Mouse (Mus musculus) monocyte, adult 2 months (primary cell): Measurements from ENCODE around the gene Cpsf2.

ENCODE experiments used
- DNase-seq, 2 experiments: peaks; one replicate each; pipeline ENCODE4 v3.0.0; 2022; ENCODE audit warnings: low spot score in 2 of 2, low read depth in 1 of 2

Gene Cpsf2

DNA sequence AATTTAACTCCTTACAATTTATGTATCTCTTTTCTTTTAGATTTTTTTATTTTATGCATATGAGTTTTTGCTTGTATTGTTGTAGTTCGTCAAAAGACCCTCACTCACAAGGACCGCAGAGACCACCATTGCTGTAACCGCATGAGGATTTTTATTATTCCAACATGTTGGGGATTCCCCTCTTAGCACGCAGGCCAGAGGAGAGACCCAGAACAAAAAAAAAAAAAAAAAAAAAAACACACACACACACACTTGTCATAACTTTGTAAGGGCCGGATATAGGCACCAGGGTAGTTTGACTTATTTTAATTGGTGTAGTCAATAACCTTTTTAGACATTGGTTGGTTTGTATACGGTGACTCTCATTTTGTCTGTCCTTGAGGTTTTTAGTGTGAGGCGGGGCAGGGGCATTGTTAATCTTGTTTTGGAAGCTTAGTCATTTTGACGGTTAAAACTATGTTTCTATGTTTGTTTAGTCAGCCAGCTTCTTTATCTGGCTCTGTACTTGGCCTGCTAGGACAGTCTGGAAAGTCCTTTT lies 3.5 kb downstream of the Cpsf2 start:
- DNase-seq = no peak

DNA sequence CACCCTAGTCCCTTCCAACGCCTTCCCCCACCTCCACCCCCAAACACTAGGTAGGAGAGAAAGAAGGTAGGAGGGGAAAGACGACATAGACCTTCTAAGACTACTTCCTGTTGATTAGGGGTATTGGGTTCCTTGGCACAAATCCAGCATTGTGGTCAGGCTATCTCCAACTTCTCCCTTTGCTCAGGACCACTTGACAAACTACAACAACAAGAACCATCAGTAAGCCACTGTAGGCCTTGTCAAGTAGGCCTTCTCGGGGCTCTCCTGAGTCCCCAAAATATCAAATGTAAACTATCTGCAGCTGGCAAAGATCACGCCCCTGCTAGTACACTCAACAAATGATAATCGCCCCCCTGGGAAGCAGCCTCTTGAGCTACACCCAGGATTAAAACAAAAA lies 4.5 kb downstream of the Cpsf2 start:
- DNase-seq = no peak

DNA sequence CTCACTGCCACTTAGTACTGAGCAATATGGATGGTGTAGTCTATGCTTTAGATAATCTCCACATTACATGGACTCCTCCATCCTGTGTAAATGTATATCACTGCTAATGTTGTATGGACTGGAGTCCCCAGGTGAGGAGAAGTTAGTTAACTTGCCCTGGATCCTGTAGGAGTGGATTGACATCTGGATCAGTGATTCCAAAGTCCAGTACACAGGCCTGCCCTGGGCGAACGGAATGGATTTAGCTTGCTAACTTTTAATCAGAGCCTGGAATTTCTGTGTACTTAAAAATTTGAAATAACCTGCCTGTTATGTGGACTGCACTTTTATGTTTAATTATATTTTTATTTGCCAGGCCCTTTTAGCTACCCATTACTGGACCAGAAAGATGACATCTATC lies 5.8 kb downstream of the Cpsf2 start:
- no peak for DNase-seq

DNA sequence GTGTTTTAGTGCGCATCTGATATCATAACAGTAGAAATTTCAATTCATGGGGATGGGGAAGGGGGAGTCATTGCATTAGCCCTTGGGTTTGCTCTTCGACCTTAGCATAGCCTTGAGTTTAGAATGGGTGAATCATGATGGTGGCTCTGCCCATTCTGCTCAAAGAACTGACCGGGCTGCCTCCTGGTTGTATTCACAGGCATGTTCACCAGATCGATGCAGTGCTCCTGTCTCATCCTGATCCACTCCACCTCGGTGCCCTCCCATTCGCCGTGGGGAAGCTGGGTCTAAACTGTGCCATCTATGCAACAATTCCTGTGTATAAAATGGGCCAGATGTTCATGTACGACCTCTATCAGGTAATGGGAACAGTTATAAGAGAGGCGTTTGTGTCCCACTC lies 7.2 kb downstream of the Cpsf2 start:
- DNase-seq = no peak

DNA sequence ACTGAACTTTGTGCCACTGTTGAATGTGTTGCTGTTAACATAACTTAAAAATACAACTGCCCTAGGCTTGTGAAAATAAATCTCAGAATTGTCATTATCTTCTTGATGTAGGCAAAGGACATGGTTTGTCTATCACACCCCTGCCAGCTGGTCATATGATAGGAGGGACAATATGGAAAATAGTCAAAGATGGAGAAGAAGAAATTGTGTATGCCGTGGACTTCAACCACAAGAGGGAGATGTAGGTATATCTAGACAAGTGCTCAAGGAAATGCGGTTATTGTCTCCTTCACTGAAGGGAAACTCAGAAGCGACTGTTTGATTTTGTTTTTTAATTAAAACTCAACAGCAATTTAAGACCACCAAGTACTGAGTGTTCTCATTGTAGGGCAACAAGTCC lies 9.3 kb downstream of the Cpsf2 start:
- no peak for DNase-seq

DNA sequence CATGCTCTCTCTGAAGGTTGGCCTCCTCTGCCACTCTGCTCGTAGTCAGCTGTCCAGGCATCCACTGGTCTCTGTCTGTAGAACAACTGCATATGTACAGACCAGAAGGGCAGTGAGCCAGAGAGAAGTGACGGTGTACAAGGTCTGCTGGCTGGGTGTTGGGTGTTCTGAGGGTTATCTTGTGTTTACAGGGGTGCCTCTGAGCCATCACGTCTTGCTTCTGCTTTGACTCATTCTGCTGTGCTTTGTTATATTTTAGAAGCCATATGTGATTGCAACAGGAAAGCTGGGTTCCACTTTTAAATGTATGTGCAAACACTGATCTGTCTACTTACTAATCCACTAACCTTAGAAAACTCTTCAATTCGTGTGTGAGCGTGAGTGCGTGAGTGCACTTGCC lies 11.9 kb downstream of the Cpsf2 start:
- no peak for DNase-seq

DNA sequence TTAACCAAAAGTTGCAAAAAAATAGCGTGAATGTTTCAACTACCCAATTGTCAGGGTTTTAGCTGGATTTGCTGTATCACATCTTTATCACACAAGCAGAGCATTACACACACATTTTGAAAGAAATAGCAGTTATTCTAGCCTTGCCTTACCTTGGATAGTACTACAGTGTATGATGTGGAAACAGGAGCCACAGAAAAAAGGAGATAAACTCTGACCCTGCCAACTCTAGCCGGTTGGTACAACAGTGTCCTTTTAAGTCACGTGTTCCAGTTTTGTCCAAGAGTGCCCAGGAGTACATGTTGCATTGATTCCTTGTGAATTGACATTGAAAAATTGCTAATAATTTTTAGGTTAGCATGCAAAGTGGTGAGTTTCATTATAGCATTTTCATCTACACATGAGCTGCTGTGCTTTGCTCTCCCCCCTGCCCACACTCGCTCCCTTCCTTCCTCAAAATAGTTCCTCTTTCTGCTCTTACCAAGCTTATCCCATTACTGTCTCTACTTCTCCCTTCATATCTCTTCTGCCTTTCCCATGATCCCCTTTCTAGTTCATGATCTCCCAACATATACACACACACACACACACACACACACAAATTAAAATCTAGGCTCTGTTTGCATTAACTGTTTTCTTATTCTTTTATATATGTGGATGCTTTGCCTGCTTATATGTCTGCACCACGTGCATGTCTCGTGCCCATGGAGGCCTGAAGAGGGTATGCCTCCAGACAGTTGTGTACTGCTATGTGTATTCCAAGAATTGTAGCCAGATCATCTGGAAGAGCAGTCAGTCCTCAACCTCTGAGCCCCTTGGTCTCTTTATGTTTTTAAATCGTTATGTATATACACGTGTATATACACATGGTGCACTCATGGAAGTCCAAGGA lies 19.0 kb downstream of the Cpsf2 start:
- no peak for DNase-seq

DNA sequence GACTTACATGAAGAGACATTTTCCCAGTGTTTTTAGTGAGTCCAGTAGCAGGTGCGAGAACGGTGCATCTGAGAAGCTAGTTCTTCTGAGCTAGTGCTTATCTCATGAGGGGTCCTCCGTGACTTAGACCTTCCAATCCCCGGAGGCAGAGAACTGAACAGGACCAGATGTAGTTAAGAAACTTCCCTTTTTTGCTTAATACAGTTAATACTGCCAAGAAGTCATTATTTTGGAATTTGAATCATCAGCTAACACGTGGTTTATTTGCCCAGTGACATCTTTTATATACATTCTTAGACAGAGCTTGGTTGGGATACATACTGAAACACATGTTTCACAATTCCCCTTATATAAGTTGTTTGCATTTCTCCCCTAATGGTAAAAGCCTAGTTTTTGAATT lies 23.1 kb downstream of the Cpsf2 start:
- no peak for DNase-seq

DNA sequence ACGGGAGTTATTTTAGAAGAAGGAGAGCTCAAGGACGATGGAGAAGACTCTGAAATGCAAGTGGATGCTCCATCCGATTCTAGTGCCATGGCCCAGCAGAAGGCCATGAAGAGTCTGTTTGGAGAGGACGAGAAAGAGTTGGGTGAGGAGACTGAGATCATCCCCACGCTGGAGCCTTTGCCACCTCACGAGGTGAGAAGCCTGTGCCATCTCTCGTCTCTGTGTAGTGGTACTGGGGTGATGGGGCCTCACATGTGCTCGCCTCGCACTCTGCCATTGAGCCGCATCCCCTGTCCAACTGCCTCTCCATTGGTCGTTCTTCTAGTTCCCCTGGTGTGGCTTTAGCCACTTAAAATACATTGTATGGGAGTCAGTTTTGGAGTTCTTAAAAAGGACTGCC lies 25.0 kb downstream of the Cpsf2 start:
- DNase-seq = no peak

DNA sequence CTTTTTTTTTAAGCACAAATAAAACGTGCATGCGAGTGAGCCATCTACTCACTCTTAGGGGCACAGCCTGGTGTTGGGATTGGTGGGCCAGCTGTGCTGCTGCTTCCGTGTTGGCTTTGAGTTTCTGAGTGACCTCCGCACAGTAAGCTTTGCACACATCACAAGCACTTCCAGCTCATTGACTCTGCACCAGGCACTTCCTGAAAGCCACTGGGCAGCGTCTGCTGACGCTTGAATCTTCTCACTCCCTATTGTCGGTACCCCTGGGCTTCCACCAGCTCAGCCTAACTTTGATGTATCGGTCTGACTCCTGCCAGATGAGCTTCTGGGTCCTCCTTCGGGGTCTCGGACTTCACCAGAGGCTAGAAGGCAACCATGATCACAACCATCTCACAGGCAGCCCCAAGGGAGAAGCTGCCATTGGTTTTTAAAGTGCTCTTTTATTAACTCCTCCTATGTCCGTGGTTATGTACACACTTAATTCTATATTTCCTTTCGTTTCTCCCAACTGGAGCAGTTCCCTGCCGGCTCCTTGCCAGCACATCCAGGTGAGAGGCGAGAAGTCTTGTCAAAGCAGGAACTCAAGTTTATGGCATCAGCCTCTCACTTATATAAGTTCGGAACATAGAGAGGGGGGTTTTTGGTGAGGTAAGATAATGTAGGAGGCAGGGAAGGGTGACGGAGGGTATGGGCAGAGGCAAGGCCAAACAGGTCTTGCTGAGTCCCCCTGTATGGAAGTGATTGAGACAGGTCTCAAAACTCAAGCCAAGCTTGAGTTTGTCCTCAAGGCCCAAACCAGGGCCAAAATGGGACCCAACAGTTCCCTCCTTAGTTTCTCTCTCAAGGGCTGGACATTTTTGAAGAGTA lies 32.6 kb downstream of the Cpsf2 start:
- no peak for DNase-seq

DNA sequence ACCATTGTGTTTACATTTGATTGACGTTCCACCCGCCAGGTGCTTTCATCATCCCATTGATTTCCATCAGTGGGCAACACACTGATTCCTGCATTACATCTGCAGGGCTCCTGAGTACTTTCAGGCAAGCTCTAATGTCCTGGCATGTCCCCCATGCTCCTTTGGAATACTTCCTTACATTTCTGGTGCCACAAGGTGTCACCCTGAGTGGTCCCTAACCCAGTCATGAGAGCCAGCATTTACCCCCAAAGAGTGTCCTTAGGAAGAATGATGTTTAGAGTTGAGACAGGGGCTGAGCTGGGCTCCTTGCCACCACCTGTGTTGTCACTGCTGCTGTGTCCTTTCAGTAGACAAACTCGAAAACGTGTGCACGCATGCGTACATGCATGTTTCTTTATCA lies 33.8 kb downstream of the Cpsf2 start:
- no peak for DNase-seq

DNA sequence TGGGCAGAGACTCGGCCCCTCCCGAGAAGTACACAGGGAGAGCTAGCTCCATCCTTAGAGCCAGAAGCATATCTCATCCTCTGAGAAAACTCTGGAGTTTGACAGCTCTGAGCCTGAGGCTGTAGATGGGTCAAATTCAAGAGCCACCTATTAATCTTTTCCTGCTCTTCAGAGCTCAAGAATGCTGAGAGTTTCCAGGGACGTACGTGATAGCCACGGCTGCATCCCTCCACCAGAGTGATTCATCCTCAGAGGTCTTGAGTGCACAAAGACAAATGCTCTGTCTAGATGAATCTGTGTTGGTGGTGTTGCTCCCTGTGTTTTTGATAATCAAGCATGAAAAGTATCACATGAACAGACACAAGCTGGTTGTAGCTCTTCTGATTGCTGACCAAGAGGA lies 38.6 kb downstream of the Cpsf2 start:
- DNase-seq = no peak

DNA sequence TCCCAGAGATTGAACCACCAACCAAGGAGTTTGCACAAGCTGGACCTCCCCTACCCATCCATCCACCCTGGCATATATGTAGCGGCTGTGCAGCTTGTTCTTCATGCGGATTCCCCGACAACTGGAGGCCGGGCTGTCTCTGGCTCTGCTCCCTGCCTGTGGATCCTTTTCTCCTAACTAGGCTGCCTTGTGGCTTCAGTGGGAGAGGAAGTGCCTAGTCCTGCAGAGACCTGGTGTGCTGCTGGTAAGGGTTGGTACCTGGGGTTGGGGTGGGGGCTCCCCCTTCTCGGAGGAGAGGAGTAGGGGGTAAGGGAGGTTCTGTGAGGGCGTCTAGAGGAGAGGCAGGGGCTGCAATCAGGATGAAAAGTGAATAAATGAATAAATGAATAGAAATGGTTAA lies 39.3 kb downstream of the Cpsf2 start:
- no peak for DNase-seq

DNA sequence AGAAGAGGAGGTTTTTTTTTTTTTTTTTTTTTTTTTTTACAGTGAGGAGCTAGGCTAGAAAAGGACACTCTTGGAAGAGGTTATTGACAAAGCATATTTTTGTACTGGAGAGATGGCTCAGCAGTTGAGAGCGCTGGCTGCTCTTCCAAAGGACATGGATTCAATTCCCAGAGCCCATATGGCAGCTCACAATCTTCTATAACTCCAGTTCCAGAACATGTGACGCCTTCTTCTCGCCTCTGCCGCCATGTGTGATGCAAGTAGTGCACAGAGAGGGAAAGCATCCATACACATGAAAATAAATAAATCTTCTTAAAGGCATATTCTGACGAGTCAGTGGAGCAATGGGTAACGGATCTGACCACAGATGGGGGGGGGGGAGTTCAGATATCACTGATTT lies 46.1 kb downstream of the Cpsf2 start:
- no peak for DNase-seq

DNA sequence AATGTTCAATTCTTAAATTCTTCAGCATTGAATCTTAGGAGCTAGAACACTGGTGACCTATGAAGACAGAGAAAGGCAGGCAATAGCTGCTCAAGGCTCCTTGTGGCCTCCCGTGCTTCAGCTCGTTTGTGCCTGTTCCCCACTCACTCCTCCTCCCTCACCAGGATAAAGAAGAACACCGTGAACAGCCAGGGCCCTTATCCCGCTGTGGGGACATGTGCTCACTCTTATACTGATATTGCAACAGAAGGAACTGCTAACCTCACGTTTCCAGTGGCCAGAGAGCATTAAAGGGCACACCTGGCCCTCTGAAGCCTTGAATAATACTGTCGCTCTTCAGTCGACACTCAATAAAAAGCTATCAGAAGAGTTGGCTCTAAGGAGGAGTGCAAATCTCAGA lies 53.4 kb downstream of the Cpsf2 start:
- DNase-seq = no peak

DNA sequence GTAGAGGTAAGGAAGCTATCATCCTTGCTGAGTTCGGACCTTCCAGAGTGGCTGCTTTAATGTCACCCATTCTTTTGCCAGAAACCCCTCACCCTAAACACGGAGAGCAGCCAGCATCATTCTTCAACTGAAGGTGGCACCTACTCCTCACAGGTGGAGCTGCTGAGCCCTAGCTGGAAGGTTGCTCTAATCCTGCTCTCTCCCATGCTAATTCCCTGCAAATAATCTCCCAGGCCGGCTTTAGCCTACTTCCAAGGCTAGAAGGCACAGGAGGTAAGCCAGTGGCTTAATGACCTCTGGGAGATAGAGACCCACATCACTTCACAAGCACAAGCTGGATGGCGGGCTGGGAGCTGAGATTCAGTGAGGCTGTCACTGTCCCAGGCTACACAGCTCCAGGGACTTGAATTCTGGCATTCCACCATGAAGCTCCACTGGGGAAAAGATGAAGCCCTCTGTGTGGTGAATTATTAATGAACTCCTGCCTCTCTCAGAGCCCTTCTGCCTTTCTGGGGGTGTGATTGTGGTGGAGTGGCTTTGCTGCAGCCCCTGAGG lies 54.2 kb downstream of the Cpsf2 start:
- no peak for DNase-seq

DNA sequence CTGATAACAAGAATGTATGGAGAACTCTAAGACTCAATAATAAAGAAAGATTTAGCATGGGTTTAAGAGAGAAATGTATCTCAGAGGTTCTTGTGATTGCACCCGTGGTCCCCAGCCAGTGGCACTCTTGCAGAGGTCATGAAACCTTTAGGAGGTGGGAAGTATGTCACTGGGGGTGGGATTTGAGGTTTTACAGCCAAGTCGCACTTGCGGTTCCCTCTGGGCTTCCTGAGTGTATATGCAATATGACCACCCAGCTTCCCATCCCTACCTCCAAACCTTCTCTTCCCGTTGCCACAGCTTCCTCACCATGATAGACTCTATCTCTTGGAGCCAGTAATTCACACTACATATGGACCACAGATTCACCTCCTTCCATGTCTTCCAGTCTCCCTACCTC lies 59.1 kb downstream of the Cpsf2 start:
- no peak for DNase-seq

DNA sequence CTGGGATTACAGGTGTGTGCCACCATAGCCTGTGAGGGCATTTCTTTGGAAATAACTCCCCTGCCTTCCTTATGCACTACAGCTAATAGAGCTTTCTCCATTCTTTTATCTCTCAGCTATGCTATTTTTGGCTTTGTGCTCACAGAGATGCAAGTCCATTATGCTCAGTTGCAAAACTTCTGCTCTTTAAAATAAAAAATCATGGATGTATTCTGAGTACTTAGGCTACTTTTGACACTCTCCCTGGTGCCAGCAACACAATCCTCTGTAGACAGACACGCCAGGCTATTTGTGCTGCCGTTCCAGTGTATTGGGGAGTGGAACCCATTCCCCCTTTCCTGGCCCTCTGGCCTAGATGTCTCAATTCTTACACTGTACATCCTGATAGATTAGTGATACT lies 64.1 kb downstream of the Cpsf2 start:
- no peak for DNase-seq

DNA sequence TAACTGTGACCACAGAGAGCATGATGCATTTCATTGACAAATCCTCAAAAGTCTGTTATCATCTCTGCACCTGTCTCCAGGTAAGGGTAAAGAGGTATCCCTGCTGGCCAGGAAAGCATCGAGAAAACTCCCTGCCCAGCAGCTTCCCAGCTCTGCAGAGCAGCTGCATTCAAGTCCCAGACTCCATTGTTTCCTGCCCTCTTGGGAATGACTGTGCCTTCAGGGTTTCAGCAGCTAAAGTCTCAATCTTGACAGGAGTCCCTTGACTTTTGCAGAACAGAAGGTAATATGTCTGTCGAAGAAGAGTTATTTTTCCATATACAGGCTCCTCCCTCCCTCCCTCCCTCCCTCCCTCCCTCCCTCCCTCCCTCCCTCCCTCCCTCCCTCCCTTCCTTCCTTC lies 65.9 kb downstream of the Cpsf2 start:
- no peak for DNase-seq

DNA sequence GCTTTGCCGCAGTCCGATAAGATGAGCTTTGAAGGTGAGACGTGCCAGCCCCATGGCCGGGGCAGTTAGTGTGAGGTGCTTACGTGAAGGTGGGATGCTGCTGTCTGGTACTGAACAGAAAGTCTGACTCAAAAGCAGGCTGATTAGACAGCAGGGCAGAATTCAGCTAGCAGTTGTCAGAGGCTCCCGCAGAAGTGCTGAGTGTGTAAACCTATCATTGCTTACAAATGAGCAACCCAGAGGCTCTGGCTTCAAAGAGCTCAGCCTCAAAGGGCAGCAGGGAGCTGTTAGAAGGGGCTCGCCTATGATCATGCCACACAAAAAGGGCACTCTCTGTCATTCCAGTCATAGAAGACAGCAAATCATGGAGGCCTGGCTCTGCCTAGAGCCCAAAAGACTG lies 66.5 kb downstream of the Cpsf2 start:
- no peak for DNase-seq

DNA sequence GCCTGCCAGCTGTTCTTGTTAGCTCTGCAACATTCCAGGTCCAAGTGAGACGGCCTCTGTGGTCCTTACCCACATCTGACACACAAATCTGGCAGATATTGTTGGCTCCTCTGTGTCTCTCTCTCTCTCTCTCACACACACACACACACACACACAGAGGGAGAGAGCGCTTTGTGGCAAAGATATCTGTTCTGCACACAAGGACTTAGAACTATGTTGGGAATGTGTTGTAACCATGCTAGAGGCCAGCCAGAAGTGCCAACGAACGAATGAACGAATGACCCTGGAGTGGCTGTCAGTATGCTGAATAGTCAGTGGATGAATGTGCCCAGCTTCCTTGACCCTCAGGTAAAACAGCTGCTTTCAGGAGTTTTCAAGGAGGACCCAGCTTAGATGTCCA lies 68.1 kb downstream of the Cpsf2 start:
- no peak for DNase-seq

DNA sequence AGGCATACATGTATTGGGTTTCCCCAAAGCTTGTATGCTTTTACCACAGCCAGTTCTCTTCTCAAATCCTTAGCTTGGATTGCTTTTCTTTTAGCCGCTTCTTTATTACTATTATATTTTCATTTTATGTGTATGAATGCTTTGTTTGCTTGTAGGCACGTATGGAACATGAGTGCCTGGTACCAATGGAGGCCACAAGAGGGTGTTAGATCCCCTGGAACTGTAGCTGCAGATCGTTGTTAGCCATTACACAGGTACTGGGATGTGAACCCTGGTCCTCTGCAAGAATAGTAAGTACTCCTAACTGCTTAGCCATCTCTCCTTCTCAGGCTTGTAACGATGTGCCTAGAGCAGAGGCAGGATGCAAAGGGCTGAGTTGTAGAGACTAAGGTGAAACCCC lies 78.4 kb downstream of the Cpsf2 start:
- no peak for DNase-seq
